Mouse (Mus musculus): ENCODE measurements at regions not wholly inside any gene's neighbourhood (a gene's known extent, or its start where the extent isn't known, plus 50 kb on each side); places are given as distances from the start of the nearest gene placed in this dataset.

- H3K4me1 ChIP-seq (ENCODE audit: control insufficient read depth in 1 of 2, insufficient read depth in 2 of 2, low read length in 2 of 2): no peaks in the 10 kb centered on the region
- TF ChIP-seq SIN3A (IDR thresholded peaks at IDR 0.05; ENCODE audit: low read length) (no peak), RAD21 (IDR thresholded peaks at IDR 0.05; ENCODE audit: low read depth, low read length) (no peak), MXI1 (IDR thresholded peaks at IDR 0.05; ENCODE audit: low read depth, low read length) (no peak), BHLHE40 (IDR thresholded peaks at IDR 0.05; ENCODE audit: borderline replicate concordance, low read depth, low read length) (no peak)
- no peak overlapping the region for H3K9ac ChIP-seq (ENCODE audit: control insufficient read depth, low read depth, low read length, poor library complexity, severe bottlenecking)
- H3K79me2 ChIP-seq (ENCODE audit: control insufficient read depth, insufficient read depth, low read length, poor library complexity): no peaks in the 10 kb centered on the region
- no peak overlapping the region for H3K4me3 ChIP-seq (ENCODE audit: control insufficient read depth in 1 of 2, insufficient read depth in 1 of 2, low read depth in 2 of 2, low read length in 2 of 2)
- no peaks in the 10 kb centered on the region for H3K9me3 ChIP-seq (replicated peaks; ENCODE audit: insufficient read depth, low read length)
- DNase-seq (ENCODE audit: low read depth, low spot score): no peak
- no peaks in the 10 kb centered on the region for H3K36me3 ChIP-seq (ENCODE audit: control insufficient read depth in 1 of 2, insufficient read depth in 2 of 2, low read length in 2 of 2)
- no peaks in the 10 kb centered on the region for H3K27me3 ChIP-seq (ENCODE audit: control insufficient read depth in 1 of 2, insufficient read depth in 2 of 2, low read length in 2 of 2)
- H3K27ac ChIP-seq (ENCODE audit: control insufficient read depth, low read depth, low read length): no peak overlapping the region
Measured at GRCm38 (mm10) chr13:52249492-52249891, 281.6 kb downstream of the Diras2 start.

GRCm38 (mm10) chr13:52250371-52250770 lies 280.7 kb downstream of the Diras2 start:
- Histone ChIP-seq H3K4me3 (ENCODE audit: control insufficient read depth in 1 of 2, insufficient read depth in 1 of 2, low read depth in 2 of 2, low read length in 2 of 2) (no peak overlapping the region), H3K79me2 (ENCODE audit: control insufficient read depth, insufficient read depth, low read length, poor library complexity) (no peaks in the 10 kb centered on the region), H3K9ac (ENCODE audit: control insufficient read depth, low read depth, low read length, poor library complexity, severe bottlenecking) (no peak overlapping the region), H3K27me3 (ENCODE audit: control insufficient read depth in 1 of 2, insufficient read depth in 2 of 2, low read length in 2 of 2) (no peaks in the 10 kb centered on the region), H3K36me3 (ENCODE audit: control insufficient read depth in 1 of 2, insufficient read depth in 2 of 2, low read length in 2 of 2) (no peaks in the 10 kb centered on the region), H3K9me3 (replicated peaks; ENCODE audit: insufficient read depth, low read length) (no peaks in the 10 kb centered on the region), H3K27ac (ENCODE audit: control insufficient read depth, low read depth, low read length) (no peak overlapping the region), H3K4me1 (ENCODE audit: control insufficient read depth in 1 of 2, insufficient read depth in 2 of 2, low read length in 2 of 2) (no peaks in the 10 kb centered on the region)
- no peak for DNase-seq (ENCODE audit: low read depth, low spot score)
- TF ChIP-seq MYB (IDR thresholded peaks at IDR 0.05; ENCODE audit: low read depth, low read length) (no peak), SIN3A (IDR thresholded peaks at IDR 0.05; ENCODE audit: low read length) (no peak), TCF12 (IDR thresholded peaks at IDR 0.05; ENCODE audit: low read depth, low read length) (no peak), JUND (IDR thresholded peaks at IDR 0.05; ENCODE audit: low read depth, low read length) (no peak), ZNF384 (IDR thresholded peaks at IDR 0.05; ENCODE audit: low read depth, low read length) (no peak), CTCF (IDR thresholded peaks at IDR 0.05 in 2 of 3, conservative IDR thresholded peaks at IDR 0.05 in 1 of 3; ENCODE audit: control insufficient read depth in 1 of 3, insufficient read depth in 1 of 3, low read depth in 2 of 3, low read length in 3 of 3, poor library complexity in 1 of 3, severe bottlenecking in 1 of 3) (peak in 1 of 3 experiments; percentile 21; a peak in 2 of 6 replicates), RAD21 (IDR thresholded peaks at IDR 0.05; ENCODE audit: low read depth, low read length) (peak; percentile 5), MAZ (IDR thresholded peaks at IDR 0.05; ENCODE audit: low read depth, low read length) (no peak), SMC3 (IDR thresholded peaks at IDR 0.05; ENCODE audit: low read depth, low read length) (peak; percentile 39; the same call in 1 of the 2 replicates), UBTF (IDR thresholded peaks at IDR 0.05; ENCODE audit: borderline replicate concordance, insufficient read depth, low read depth, low read length) (no peak), MYC (IDR thresholded peaks at IDR 0.05; ENCODE audit: low read depth, low read length) (no peak)

- Histone ChIP-seq H3K9ac (ENCODE audit: control insufficient read depth, low read depth, low read length, poor library complexity, severe bottlenecking) (no peak overlapping the region), H3K27me3 (ENCODE audit: control insufficient read depth in 1 of 2, insufficient read depth in 2 of 2, low read length in 2 of 2) (no peaks in the 10 kb centered on the region), H3K79me2 (ENCODE audit: control insufficient read depth, insufficient read depth, low read length, poor library complexity) (no peaks in the 10 kb centered on the region), H3K36me3 (ENCODE audit: control insufficient read depth in 1 of 2, insufficient read depth in 2 of 2, low read length in 2 of 2) (no peaks in the 10 kb centered on the region), H3K9me3 (replicated peaks; ENCODE audit: insufficient read depth, low read length) (no peaks in the 10 kb centered on the region), H3K27ac (ENCODE audit: control insufficient read depth, low read depth, low read length) (no peak overlapping the region), H3K4me3 (ENCODE audit: control insufficient read depth in 1 of 2, insufficient read depth in 1 of 2, low read depth in 2 of 2, low read length in 2 of 2) (no peak overlapping the region), H3K4me1 (ENCODE audit: control insufficient read depth in 1 of 2, insufficient read depth in 2 of 2, low read length in 2 of 2) (no peaks in the 10 kb centered on the region)
- no peak for DNase-seq (ENCODE audit: low read depth, low spot score)
- TF ChIP-seq ELF1 (IDR thresholded peaks at IDR 0.05; ENCODE audit: low read depth, low read length): no peak
- TF ChIP-seq POLR2AphosphoS5 (IDR thresholded peaks at IDR 0.05; ENCODE audit: borderline replicate concordance, low read depth, low read length): no peak
- no peak for TF ChIP-seq UBTF (IDR thresholded peaks at IDR 0.05; ENCODE audit: borderline replicate concordance, insufficient read depth, low read depth, low read length)
- TF ChIP-seq POLR2A (IDR thresholded peaks at IDR 0.05; ENCODE audit: control insufficient read depth in 1 of 2, insufficient read depth in 1 of 2, low read depth in 1 of 2, low read length in 2 of 2, poor library complexity in 1 of 2): no peak
- no peak for TF ChIP-seq GABPA (IDR thresholded peaks at IDR 0.05; ENCODE audit: low read depth, low read length)
- TF ChIP-seq RCOR1 (IDR thresholded peaks at IDR 0.05; ENCODE audit: low read depth, low read length): no peak
- no peak for TF ChIP-seq TBP (IDR thresholded peaks at IDR 0.05; ENCODE audit: low read depth, low read length)
- TF ChIP-seq CTCF (IDR thresholded peaks at IDR 0.05 in 2 of 3, conservative IDR thresholded peaks at IDR 0.05 in 1 of 3; ENCODE audit: control insufficient read depth in 1 of 3, insufficient read depth in 1 of 3, low read depth in 2 of 3, low read length in 3 of 3, poor library complexity in 1 of 3, severe bottlenecking in 1 of 3): no peak
- no peak for TF ChIP-seq ZKSCAN1 (IDR thresholded peaks at IDR 0.05; ENCODE audit: low read depth, low read length)
- TF ChIP-seq RAD21 (IDR thresholded peaks at IDR 0.05; ENCODE audit: low read depth, low read length): no peak
- no peak for TF ChIP-seq CHD2 (IDR thresholded peaks at IDR 0.05; ENCODE audit: low read length)
- no peak for TF ChIP-seq USF2 (IDR thresholded peaks at IDR 0.05; ENCODE audit: borderline replicate concordance in 1 of 2, insufficient read depth in 1 of 2, low read depth in 1 of 2, low read length in 2 of 2)
- TF ChIP-seq ZC3H11A (IDR thresholded peaks at IDR 0.05; ENCODE audit: low read depth, low read length): no peak
- no peak for TF ChIP-seq MAZ (IDR thresholded peaks at IDR 0.05; ENCODE audit: low read depth, low read length)
- TF ChIP-seq MAX (IDR thresholded peaks at IDR 0.05; ENCODE audit: low read length): no peak
- no peak for TF ChIP-seq HCFC1 (IDR thresholded peaks at IDR 0.05; ENCODE audit: low read depth, low read length)
- TF ChIP-seq USF1 (IDR thresholded peaks at IDR 0.05; ENCODE audit: low read depth, low read length): no peak
Measured at GRCm38 (mm10) chr13:52252303-52252702, 278.8 kb downstream of the Diras2 start.

All from MEL (cell line).